Mouse (Mus musculus): Measurements from ENCODE around the gene Lif. TPM values are rescaled to one million over a fixed set of nuclear protein-coding genes. Genes with fewer than 3 reads are reported as not detected.
A peak's percentile ranks its signal among the peaks of the same experiment; 100 is the strongest.

Lif gene
- total and polyA plus RNA-seq, 3 experiments: 0.27 to 0.31 TPM; not detected in 1

DNA sequence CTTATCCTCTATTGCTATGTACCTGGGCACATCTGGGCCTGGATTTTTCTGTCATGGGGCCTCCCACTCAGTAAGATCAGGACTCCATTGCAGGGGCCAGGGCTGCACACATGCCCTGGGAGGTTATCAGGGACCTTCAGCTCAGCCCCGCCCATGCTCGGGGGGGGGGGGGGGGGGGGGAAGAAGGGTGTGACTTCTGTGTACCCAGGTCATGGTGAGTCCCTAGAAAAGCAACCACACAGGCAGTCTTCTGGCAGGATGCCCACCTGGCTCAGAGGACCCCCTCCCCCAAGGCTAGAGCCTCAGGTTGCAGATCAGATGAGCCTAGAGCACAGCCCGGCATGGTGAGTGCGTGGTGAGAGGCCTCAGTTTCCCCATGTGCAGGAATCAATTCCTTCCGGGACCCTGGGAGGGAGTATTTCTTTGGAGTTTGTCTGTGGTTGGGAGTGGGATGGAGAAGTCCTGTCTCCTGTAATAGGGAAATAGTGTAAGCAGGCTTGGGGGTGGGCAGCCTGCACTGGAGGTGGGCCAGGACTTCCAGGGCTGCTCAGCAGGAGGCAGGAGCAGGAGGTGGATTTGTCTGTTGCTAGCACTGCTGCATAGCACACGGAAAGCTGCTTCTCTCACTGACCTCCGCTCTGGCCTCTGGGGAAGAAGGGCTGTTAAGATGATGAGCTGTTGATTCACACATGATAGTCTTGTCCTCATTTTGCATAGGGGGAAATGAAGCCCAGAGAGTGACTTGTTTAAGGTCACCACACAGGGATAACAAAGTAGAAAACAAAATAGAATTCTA, 33.8 kb upstream of the Lif start (continued):
- TF ChIP-seq GABPA (IDR thresholded peaks at IDR 0.05; ENCODE audit: low read depth, low read length) (no peak), BHLHE40 (IDR thresholded peaks at IDR 0.05; ENCODE audit: borderline replicate concordance, low read depth, low read length) (no peak), TAL1 (IDR thresholded peaks at IDR 0.05; ENCODE audit: low read length) (0 out of 2 replicates have a peak, but pooled peaks have one; percentile 10)

DNA sequence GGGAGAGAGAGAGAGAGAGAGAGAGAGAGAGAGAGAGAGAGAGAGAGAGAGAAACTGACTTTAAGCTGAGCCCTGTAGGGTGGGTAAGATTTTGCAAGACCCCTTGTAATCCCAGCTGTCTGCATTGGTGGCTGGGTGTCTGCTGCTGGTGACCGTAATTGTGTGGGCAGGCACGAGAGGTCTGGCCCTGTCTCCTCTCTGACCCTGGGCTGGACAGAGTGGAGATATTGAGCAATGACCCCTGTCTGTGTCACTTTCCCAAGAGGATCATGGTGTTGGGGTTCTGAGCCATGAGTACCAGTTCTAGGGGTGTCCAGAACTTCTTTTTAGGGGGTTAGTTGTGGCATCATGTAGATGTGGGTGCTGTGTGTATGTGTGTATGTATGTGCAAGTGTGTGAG, 33.1 kb upstream of the Lif start:
- no peak overlapping the region for H3K27ac ChIP-seq (ENCODE audit: control insufficient read depth, low read depth, low read length)
- no peaks in the 10 kb centered on the region for H3K9me3 ChIP-seq (replicated peaks; ENCODE audit: insufficient read depth, low read length)
- H3K79me2 ChIP-seq (ENCODE audit: control insufficient read depth, insufficient read depth, low read length, poor library complexity): no peaks in the 10 kb centered on the region
- no peak overlapping the region for H3K4me3 ChIP-seq (ENCODE audit: control insufficient read depth in 1 of 2, insufficient read depth in 1 of 2, low read depth in 2 of 2, low read length in 2 of 2)
- peaks cover 4 to 24% of the 10 kb centered on the region in 2 experiments; a peak in 3 of 4 replicates for H3K4me1 ChIP-seq (ENCODE audit: control insufficient read depth in 1 of 2, insufficient read depth in 2 of 2, low read length in 2 of 2)
- TF ChIP-seq E2F4 (IDR thresholded peaks at IDR 0.05; ENCODE audit: borderline replicate concordance, low read depth, low read length) (no peak), RAD21 (IDR thresholded peaks at IDR 0.05; ENCODE audit: low read depth, low read length) (no peak), JUND (IDR thresholded peaks at IDR 0.05; ENCODE audit: low read depth, low read length) (0 out of 2 replicates have a peak, but pooled peaks have one; percentile 16)
- DNase-seq (ENCODE audit: low read depth, low spot score): no peak
- no peak overlapping the region for H3K9ac ChIP-seq (ENCODE audit: control insufficient read depth, low read depth, low read length, poor library complexity, severe bottlenecking)
- no peaks in the 10 kb centered on the region for H3K27me3 ChIP-seq (ENCODE audit: control insufficient read depth in 1 of 2, insufficient read depth in 2 of 2, low read length in 2 of 2)
- peaks cover 0 to 17% of the 10 kb centered on the region in 2 experiments; a peak in 2 of 4 replicates for H3K36me3 ChIP-seq (ENCODE audit: control insufficient read depth in 1 of 2, insufficient read depth in 2 of 2, low read length in 2 of 2)

DNA sequence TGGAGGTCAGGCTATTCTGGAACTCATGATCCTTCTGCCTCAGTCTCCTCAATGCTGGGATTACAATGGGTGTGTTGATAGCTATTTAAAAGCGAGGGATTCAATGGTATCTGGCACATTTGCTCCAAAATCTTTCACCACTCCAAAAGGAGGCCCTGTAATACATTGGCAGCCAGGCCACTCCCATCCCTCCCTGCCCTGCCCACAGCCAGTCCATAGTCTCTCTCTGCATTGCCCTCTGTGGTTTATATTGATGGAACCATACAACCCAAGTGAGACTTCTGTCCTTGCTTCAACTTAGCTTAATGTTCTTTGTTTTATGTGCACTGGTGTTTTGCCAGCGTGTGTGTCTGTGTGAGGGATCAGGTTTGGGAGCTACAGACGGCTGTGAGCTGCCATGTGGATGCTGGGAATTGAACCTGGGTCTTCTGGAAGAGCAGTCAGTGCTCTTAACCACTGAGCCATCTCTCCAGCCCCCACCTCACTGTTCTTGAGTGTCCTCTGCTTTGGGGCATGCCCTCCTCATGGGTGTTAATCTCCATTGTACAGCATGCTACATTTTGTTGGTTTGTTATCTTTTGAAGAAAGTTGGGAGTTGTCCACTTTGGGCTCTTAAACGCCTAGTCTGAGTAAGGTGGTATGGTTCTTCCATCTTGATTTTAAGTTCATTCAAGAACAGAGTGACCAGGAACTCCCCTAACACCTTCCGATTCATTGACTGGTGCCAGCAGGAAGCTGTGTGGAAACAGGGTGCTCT, 30.6 kb upstream of the Lif start:
- Histone ChIP-seq H3K4me3 (ENCODE audit: control insufficient read depth in 1 of 2, insufficient read depth in 1 of 2, low read depth in 2 of 2, low read length in 2 of 2) (no peak overlapping the region), H3K27ac (ENCODE audit: control insufficient read depth, low read depth, low read length) (no peak overlapping the region), H3K27me3 (ENCODE audit: control insufficient read depth in 1 of 2, insufficient read depth in 2 of 2, low read length in 2 of 2) (no peaks in the 10 kb centered on the region), H3K9me3 (replicated peaks; ENCODE audit: insufficient read depth, low read length) (no peaks in the 10 kb centered on the region), H3K4me1 (ENCODE audit: control insufficient read depth in 1 of 2, insufficient read depth in 2 of 2, low read length in 2 of 2) (peaks cover 4 to 24% of the 10 kb centered on the region in 2 experiments; a peak in 3 of 4 replicates), H3K9ac (ENCODE audit: control insufficient read depth, low read depth, low read length, poor library complexity, severe bottlenecking) (no peak overlapping the region), H3K36me3 (ENCODE audit: control insufficient read depth in 1 of 2, insufficient read depth in 2 of 2, low read length in 2 of 2) (peaks cover 0 to 17% of the 10 kb centered on the region in 2 experiments; a peak in 2 of 4 replicates), H3K79me2 (ENCODE audit: control insufficient read depth, insufficient read depth, low read length, poor library complexity) (no peaks in the 10 kb centered on the region)
- no peak for DNase-seq (ENCODE audit: low read depth, low spot score)
- TF ChIP-seq NELFE (IDR thresholded peaks at IDR 0.05; ENCODE audit: low read depth, low read length) (no peak), TAL1 (IDR thresholded peaks at IDR 0.05; ENCODE audit: low read length) (peak; percentile 23; the same call in 1 of the 2 replicates)

DNA sequence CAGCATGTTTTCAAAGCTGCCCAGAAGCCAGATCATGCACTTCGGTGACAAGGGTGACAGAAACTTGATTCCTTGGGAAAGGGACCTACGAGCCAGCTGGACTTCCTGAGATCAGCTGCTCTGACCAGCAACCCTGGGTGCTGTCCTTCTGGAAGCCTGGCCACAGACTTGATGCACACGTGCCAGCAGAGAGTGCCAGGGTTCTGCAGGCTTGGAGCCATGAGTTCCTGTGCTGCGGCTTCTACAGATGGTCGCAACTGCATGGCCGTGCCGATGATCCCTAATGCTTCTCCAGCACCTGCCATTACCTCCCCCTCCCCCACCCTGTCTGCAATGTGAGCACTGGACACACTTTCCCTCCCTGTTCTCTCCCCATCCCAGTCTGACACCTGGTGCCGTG, 28.9 kb upstream of the Lif start:
- TF ChIP-seq KAT2A (conservative IDR thresholded peaks at IDR 0.05; ENCODE audit: low read depth, low read length) (no peak), MYC (IDR thresholded peaks at IDR 0.05; ENCODE audit: low read depth, low read length) (no peak), SMC3 (IDR thresholded peaks at IDR 0.05; ENCODE audit: low read depth, low read length) (no peak), CHD1 (IDR thresholded peaks at IDR 0.05; ENCODE audit: low read depth, low read length) (no peak), MAZ (IDR thresholded peaks at IDR 0.05; ENCODE audit: low read depth, low read length) (no peak), JUND (IDR thresholded peaks at IDR 0.05; ENCODE audit: low read depth, low read length) (no peak), GABPA (IDR thresholded peaks at IDR 0.05; ENCODE audit: low read depth, low read length) (no peak), RAD21 (IDR thresholded peaks at IDR 0.05; ENCODE audit: low read depth, low read length) (no peak), SIN3A (IDR thresholded peaks at IDR 0.05; ENCODE audit: low read length) (no peak), ZC3H11A (IDR thresholded peaks at IDR 0.05; ENCODE audit: low read depth, low read length) (no peak), HCFC1 (IDR thresholded peaks at IDR 0.05; ENCODE audit: low read depth, low read length) (no peak), USF2 (IDR thresholded peaks at IDR 0.05; ENCODE audit: borderline replicate concordance in 1 of 2, insufficient read depth in 1 of 2, low read depth in 1 of 2, low read length in 2 of 2) (no peak), NRF1 (IDR thresholded peaks at IDR 0.05; ENCODE audit: insufficient read depth, low read depth, low read length, poor library complexity, severe bottlenecking) (no peak)
- no peak overlapping the region for H3K9ac ChIP-seq (ENCODE audit: control insufficient read depth, low read depth, low read length, poor library complexity, severe bottlenecking)
- peaks cover 2 to 17% of the 10 kb centered on the region in 2 experiments; a peak in 2 of 4 replicates for H3K4me1 ChIP-seq (ENCODE audit: control insufficient read depth in 1 of 2, insufficient read depth in 2 of 2, low read length in 2 of 2)
- no peak for DNase-seq (ENCODE audit: low read depth, low spot score)
- no peaks in the 10 kb centered on the region for H3K9me3 ChIP-seq (replicated peaks; ENCODE audit: insufficient read depth, low read length)
- H3K27me3 ChIP-seq (ENCODE audit: control insufficient read depth in 1 of 2, insufficient read depth in 2 of 2, low read length in 2 of 2): no peaks in the 10 kb centered on the region
- H3K79me2 ChIP-seq (ENCODE audit: control insufficient read depth, insufficient read depth, low read length, poor library complexity): no peaks in the 10 kb centered on the region
- peaks cover 0 to 10% of the 10 kb centered on the region in 2 experiments; a peak in 2 of 4 replicates for H3K36me3 ChIP-seq (ENCODE audit: control insufficient read depth in 1 of 2, insufficient read depth in 2 of 2, low read length in 2 of 2)
- H3K4me3 ChIP-seq (ENCODE audit: control insufficient read depth in 1 of 2, insufficient read depth in 1 of 2, low read depth in 2 of 2, low read length in 2 of 2): no peak overlapping the region
- H3K27ac ChIP-seq (ENCODE audit: control insufficient read depth, low read depth, low read length): no peak overlapping the region

Measured in MEL (cell line).